40 mouse cellular contexts compared by ENCODE assay signal in the genomic region with DNA sequence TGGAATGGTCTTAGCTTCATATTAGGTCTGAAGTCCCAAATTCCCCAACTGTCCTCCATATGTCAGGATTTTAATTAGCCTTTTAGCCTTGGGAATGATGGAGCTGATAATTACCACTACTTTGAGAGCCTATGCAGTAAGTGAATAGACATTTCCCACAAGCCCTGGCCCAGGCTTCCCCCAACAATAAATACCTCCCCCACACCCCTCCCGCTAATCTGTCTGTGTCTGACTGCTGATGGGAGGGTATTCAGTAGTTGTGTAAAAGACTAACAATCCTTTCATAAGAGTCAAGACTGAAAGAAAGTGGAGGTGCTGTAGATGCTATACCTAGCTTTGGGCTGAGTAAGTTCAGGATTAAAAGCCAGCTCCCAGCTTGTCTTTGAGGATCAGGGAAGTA. TPM values are rescaled to one million over a fixed set of nuclear protein-coding genes. Genes with fewer than 3 reads are reported as not detected.
"Had no signal": no experiment of that assay in that cellular context is flagged by ENCODE, and none has a peak within 500 bp of the region (broad histone marks: within the 10 kb centered on the region; RNA-seq: fewer than 3 reads in every experiment).

No protein-coding gene starts in this region.

- H3K9me3 ChIP-seq: heart, embryonic 10.5 days; hindbrain, embryonic 10.5 days; hindbrain, embryonic 12.5 days; intestine, embryonic 15.5 days; limb, embryonic 10.5 days had no signal

- ATAC-seq: hindbrain, embryonic 16.5 days; inflammation-experienced regulatory T-cells, adult 6 months; intestine, embryonic 15.5 days; intestine, postnatal 0 days had no signal

- H3K4me3 ChIP-seq: gastrocnemius, adult 2 months; heart, embryonic 10.5 days; heart, embryonic 12.5 days; hindbrain, embryonic 10.5 days; hindbrain, embryonic 12.5 days; intestine, embryonic 15.5 days; layer of hippocampus, adult 2 months; left cerebral cortex, adult 2 months; limb, embryonic 10.5 days; limb, embryonic 12.5 days; liver, embryonic 13.5 days had no signal

- H3K27ac ChIP-seq: gastrocnemius, adult 2 months; heart, embryonic 10.5 days; hindbrain, embryonic 10.5 days; hindbrain, embryonic 12.5 days; hindbrain, embryonic 14.5 days; intestine, embryonic 15.5 days; layer of hippocampus, adult 2 months; left cerebral cortex, adult 2 months; limb, embryonic 10.5 days; limb, embryonic 12.5 days; liver, embryonic 13.5 days had no signal

- H3K4me2 ChIP-seq: heart, embryonic 12.5 days; hindbrain, embryonic 12.5 days; hindbrain, embryonic 14.5 days; intestine, embryonic 15.5 days; limb, embryonic 12.5 days; liver, embryonic 11.5 days; liver, embryonic 13.5 days had no signal

- H3K9ac ChIP-seq: heart, embryonic 12.5 days; hindbrain, embryonic 12.5 days; hindbrain, embryonic 14.5 days; intestine, embryonic 15.5 days; limb, embryonic 12.5 days; liver, embryonic 13.5 days had no signal

- DNase-seq: gastrocnemius, adult 2 months; gastrocnemius, postnatal 10 days; gastrocnemius, postnatal 25 days; heart, adult 18-20 months; heart, postnatal 10 days; heart, postnatal 4 days; kidney, adult 18-20 months; kidney, adult 8-10 months; kidney, postnatal 10 days; kidney, postnatal 25 days; kidney, postnatal 4 days; liver; liver, embryonic 13.5 days had no signal

- H3K36me3 ChIP-seq: heart, embryonic 10.5 days; heart, embryonic 12.5 days; hindbrain, embryonic 10.5 days; hindbrain, embryonic 12.5 days; intestine, embryonic 15.5 days; limb, embryonic 10.5 days; limb, embryonic 12.5 days; liver, embryonic 13.5 days had no signal

- H3K27me3 ChIP-seq: heart, embryonic 12.5 days; hindbrain, embryonic 12.5 days; intestine, embryonic 15.5 days; limb, embryonic 12.5 days; liver, embryonic 13.5 days had no signal

- H3K4me1 ChIP-seq: heart, embryonic 10.5 days; heart, embryonic 12.5 days; hindbrain, embryonic 10.5 days; hindbrain, embryonic 12.5 days; intestine, embryonic 15.5 days; limb, embryonic 12.5 days; liver, embryonic 13.5 days had no signal

RNA-seq across cellular contexts. Expression of gene 2300003K06Rik, which starts 4.3 kb away (rescaled TPM):
- total RNA-seq: gastrocnemius, adult 2 months; gastrocnemius, postnatal 10 days; gastrocnemius, postnatal 25 days; gastrocnemius, postnatal 4 days; granulocyte monocyte progenitor cell, adult 5-6 weeks; heart, adult 18-20 months; heart, adult 8-10 months; heart, postnatal 10 days; heart, postnatal 25 days; heart, postnatal 4 days; layer of hippocampus, adult 2 months; layer of hippocampus, postnatal 10 days; layer of hippocampus, postnatal 25 days; left cerebral cortex, adult 2 months; left cerebral cortex, postnatal 14 days; left cerebral cortex, postnatal 36 days had no signal
- polyA plus RNA-seq: heart, embryonic 10.5 days; heart, embryonic 12.5 days; heart, embryonic 14.5 days; heart, embryonic 16.5 days; hindbrain, embryonic 10.5 days; hindbrain, embryonic 12.5 days; hindbrain, embryonic 14.5 days; hindbrain, embryonic 16.5 days; inflammation-experienced regulatory T-cells, adult 6 months; intestine, embryonic 15.5 days; intestine, postnatal 0 days; kidney, embryonic 14.5 days; kidney, embryonic 16.5 days; limb, embryonic 10.5 days; limb, embryonic 12.5 days; limb, embryonic 14.5 days; liver, embryonic 11.5 days; liver, embryonic 13.5 days had no signal

RNA-seq across cellular contexts. Expression of gene Krtap4-16, which starts 9.2 kb away (rescaled TPM):
- total RNA-seq: gastrocnemius, adult 2 months; gastrocnemius, postnatal 10 days; gastrocnemius, postnatal 25 days; gastrocnemius, postnatal 4 days; granulocyte monocyte progenitor cell, adult 5-6 weeks; heart, adult 18-20 months; heart, adult 8-10 months; heart, postnatal 10 days; heart, postnatal 25 days; heart, postnatal 4 days; layer of hippocampus, adult 2 months; layer of hippocampus, postnatal 10 days; layer of hippocampus, postnatal 25 days; left cerebral cortex, adult 2 months; left cerebral cortex, postnatal 14 days; left cerebral cortex, postnatal 36 days had no signal
- polyA plus RNA-seq: heart, embryonic 10.5 days; heart, embryonic 12.5 days; heart, embryonic 14.5 days; heart, embryonic 16.5 days; hindbrain, embryonic 10.5 days; hindbrain, embryonic 12.5 days; hindbrain, embryonic 14.5 days; hindbrain, embryonic 16.5 days; inflammation-experienced regulatory T-cells, adult 6 months; intestine, embryonic 15.5 days; intestine, postnatal 0 days; kidney, embryonic 14.5 days; kidney, embryonic 16.5 days; limb, embryonic 10.5 days; limb, embryonic 12.5 days; limb, embryonic 14.5 days; liver, embryonic 11.5 days; liver, embryonic 13.5 days had no signal

RNA-seq across cellular contexts. Expression of gene Gm11568, which starts 15.5 kb away (rescaled TPM):
- total RNA-seq: gastrocnemius, adult 2 months; gastrocnemius, postnatal 10 days; gastrocnemius, postnatal 25 days; gastrocnemius, postnatal 4 days; granulocyte monocyte progenitor cell, adult 5-6 weeks; heart, adult 18-20 months; heart, adult 8-10 months; heart, postnatal 10 days; heart, postnatal 25 days; heart, postnatal 4 days; layer of hippocampus, adult 2 months; layer of hippocampus, postnatal 10 days; layer of hippocampus, postnatal 25 days; left cerebral cortex, adult 2 months; left cerebral cortex, postnatal 14 days; left cerebral cortex, postnatal 36 days had no signal
- polyA plus RNA-seq: heart, embryonic 10.5 days; heart, embryonic 12.5 days; heart, embryonic 14.5 days; heart, embryonic 16.5 days; hindbrain, embryonic 10.5 days; hindbrain, embryonic 12.5 days; hindbrain, embryonic 14.5 days; hindbrain, embryonic 16.5 days; inflammation-experienced regulatory T-cells, adult 6 months; intestine, embryonic 15.5 days; intestine, postnatal 0 days; kidney, embryonic 14.5 days; kidney, embryonic 16.5 days; limb, embryonic 10.5 days; limb, embryonic 12.5 days; limb, embryonic 14.5 days; liver, embryonic 11.5 days; liver, embryonic 13.5 days had no signal

RNA-seq across cellular contexts. Expression of gene Gm11559, which starts 22.1 kb away (rescaled TPM):
- total RNA-seq: gastrocnemius, adult 2 months; gastrocnemius, postnatal 10 days; gastrocnemius, postnatal 25 days; gastrocnemius, postnatal 4 days; granulocyte monocyte progenitor cell, adult 5-6 weeks; heart, adult 18-20 months; heart, adult 8-10 months; heart, postnatal 10 days; heart, postnatal 25 days; heart, postnatal 4 days; layer of hippocampus, adult 2 months; layer of hippocampus, postnatal 10 days; layer of hippocampus, postnatal 25 days; left cerebral cortex, adult 2 months; left cerebral cortex, postnatal 14 days; left cerebral cortex, postnatal 36 days had no signal
- polyA plus RNA-seq: heart, embryonic 10.5 days; heart, embryonic 12.5 days; heart, embryonic 14.5 days; heart, embryonic 16.5 days; hindbrain, embryonic 10.5 days; hindbrain, embryonic 12.5 days; hindbrain, embryonic 14.5 days; hindbrain, embryonic 16.5 days; inflammation-experienced regulatory T-cells, adult 6 months; intestine, embryonic 15.5 days; intestine, postnatal 0 days; kidney, embryonic 14.5 days; kidney, embryonic 16.5 days; limb, embryonic 10.5 days; limb, embryonic 12.5 days; limb, embryonic 14.5 days; liver, embryonic 11.5 days; liver, embryonic 13.5 days had no signal

RNA-seq across cellular contexts. Expression of gene Gm11564, which starts 26.7 kb away (rescaled TPM):
- total RNA-seq: gastrocnemius, adult 2 months; gastrocnemius, postnatal 10 days; gastrocnemius, postnatal 25 days; gastrocnemius, postnatal 4 days; granulocyte monocyte progenitor cell, adult 5-6 weeks; heart, adult 18-20 months; heart, adult 8-10 months; heart, postnatal 10 days; heart, postnatal 25 days; heart, postnatal 4 days; layer of hippocampus, adult 2 months; layer of hippocampus, postnatal 10 days; layer of hippocampus, postnatal 25 days; left cerebral cortex, adult 2 months; left cerebral cortex, postnatal 14 days; left cerebral cortex, postnatal 36 days had no signal
- polyA plus RNA-seq: heart, embryonic 10.5 days; heart, embryonic 12.5 days; heart, embryonic 14.5 days; heart, embryonic 16.5 days; hindbrain, embryonic 10.5 days; hindbrain, embryonic 12.5 days; hindbrain, embryonic 14.5 days; hindbrain, embryonic 16.5 days; inflammation-experienced regulatory T-cells, adult 6 months; intestine, embryonic 15.5 days; intestine, postnatal 0 days; kidney, embryonic 14.5 days; kidney, embryonic 16.5 days; limb, embryonic 10.5 days; limb, embryonic 12.5 days; limb, embryonic 14.5 days; liver, embryonic 11.5 days; liver, embryonic 13.5 days had no signal
